Mouse (Mus musculus): ENCODE data around the gene Vwa2. TPM values are rescaled to one million over a fixed set of nuclear protein-coding genes. Genes with fewer than 3 reads are reported as not detected.

The Vwa2 gene
- 18.1 and 18.8 TPM in 2 replicates for polyA plus RNA-seq (2015; fragmentation: Nextera tagmentation; extraction: Ambion mirVana)

- Histone ChIP-seq H3K27me3 (peaks cover 80% of the 10 kb centered on the region), H3K9ac (peak within 1 kb of the TSS; percentile 52), H3K27ac (no peak within 1 kb of the TSS), H3K9me3 (replicated peaks) (no peaks in the 10 kb centered on the region), H3K4me2 (peak within 1 kb of the TSS; percentile 96), H3K4me3 (replicated peaks) (peak within 1 kb of the TSS; percentile 57), H3K36me3 (no peaks in the 10 kb centered on the region), H3K4me1 (peaks cover 47% of the 10 kb centered on the region)
- peak; percentile 53; the same call in 1 of the 2 replicates for ATAC-seq (replicated peaks; ENCODE audit: low FRiP score)
- 2% methylated on average over 71 of the region's 71 CpGs for WGBS
Observed at GRCm38 (mm10) chr19:56873816-56874600, at the start of gene Vwa2. TSS of gene Vwa2 (plus strand) at chr19:56874249.

- Histone ChIP-seq H3K27ac (no peak within 1 kb of the TSS), H3K4me1 (peaks cover 13% of the 10 kb centered on the region), H3K9ac (no peak within 1 kb of the TSS), H3K4me2 (peak within 1 kb of the TSS; percentile 51), H3K4me3 (replicated peaks) (peak within 1 kb of the TSS; percentile 20), H3K27me3 (peaks cover 13% of the 10 kb centered on the region), H3K36me3 (no peaks in the 10 kb centered on the region), H3K9me3 (replicated peaks) (no peaks in the 10 kb centered on the region)
- WGBS: 54% methylated on average over 44 of the region's 44 CpGs
- no peak for ATAC-seq (replicated peaks; ENCODE audit: low FRiP score)
Observed at GRCm38 (mm10) chr19:56826047-56826631, 47.9 kb upstream of the Vwa2 start, which contains the start of gene Tdrd1. TSS of gene Tdrd1 (plus strand) at chr19:56826209.

- Histone ChIP-seq H3K36me3 (no peaks in the 10 kb centered on the region), H3K4me3 (replicated peaks) (no peak overlapping the region), H3K9ac (no peak overlapping the region), H3K9me3 (replicated peaks) (no peaks in the 10 kb centered on the region), H3K27ac (no peak overlapping the region), H3K27me3 (peaks cover 9% of the 10 kb centered on the region), H3K4me2 (no peak overlapping the region), H3K4me1 (peaks cover 6% of the 10 kb centered on the region; the same call in 1 of the 2 replicates)
- no peak for ATAC-seq (replicated peaks; ENCODE audit: low FRiP score)
- WGBS: 66% methylated on average over 11 of the region's 11 CpGs
Observed at GRCm38 (mm10) chr19:56828305-56828704, 45.7 kb upstream of the Vwa2 start.

GRCm38 (mm10) chr19:56829267-56829666 lies 44.8 kb upstream of the Vwa2 start:
- WGBS: 82% methylated on average over 9 of the region's 9 CpGs
- H3K4me2 ChIP-seq: no peak overlapping the region
- no peaks in the 10 kb centered on the region for H3K36me3 ChIP-seq
- no peak for ATAC-seq (replicated peaks; ENCODE audit: low FRiP score)
- H3K27me3 ChIP-seq: 0 out of 2 replicates have a peak, but pooled peaks cover 3% of the 10 kb centered on the region
- H3K9me3 ChIP-seq (replicated peaks): no peaks in the 10 kb centered on the region
- H3K4me3 ChIP-seq (replicated peaks): no peak overlapping the region
- no peak overlapping the region for H3K27ac ChIP-seq
- H3K4me1 ChIP-seq: peaks cover 6% of the 10 kb centered on the region; the same call in 1 of the 2 replicates
- no peak overlapping the region for H3K9ac ChIP-seq

- Histone ChIP-seq H3K4me2 (no peak overlapping the region), H3K4me1 (peaks cover 6% of the 10 kb centered on the region; the same call in 1 of the 2 replicates), H3K9ac (no peak overlapping the region), H3K36me3 (no peaks in the 10 kb centered on the region), H3K9me3 (replicated peaks) (no peaks in the 10 kb centered on the region), H3K27me3 (0 out of 2 replicates have a peak, but pooled peaks cover 3% of the 10 kb centered on the region), H3K27ac (no peak overlapping the region), H3K4me3 (replicated peaks) (no peak overlapping the region)
- WGBS: 91% methylated on average over 4 of the region's 4 CpGs
- ATAC-seq (replicated peaks; ENCODE audit: low FRiP score): no peak
Observed at GRCm38 (mm10) chr19:56830163-56830562, 43.9 kb upstream of the Vwa2 start.

GRCm38 (mm10) chr19:56835340-56835739 lies 38.7 kb upstream of the Vwa2 start:
- no peak overlapping the region for H3K4me2 ChIP-seq
- no peaks in the 10 kb centered on the region for H3K36me3 ChIP-seq
- H3K4me3 ChIP-seq (replicated peaks): no peak overlapping the region
- no peak overlapping the region for H3K9ac ChIP-seq
- no peaks in the 10 kb centered on the region for H3K9me3 ChIP-seq (replicated peaks)
- no peaks in the 10 kb centered on the region for H3K27me3 ChIP-seq
- peak overlapping the region; percentile 2; the same call in 1 of the 2 replicates for H3K27ac ChIP-seq
- ATAC-seq (replicated peaks; ENCODE audit: low FRiP score): no peak
- H3K4me1 ChIP-seq: no peaks in the 10 kb centered on the region; the same call in 1 of the 2 replicates
- 56% methylated on average over 9 of the region's 9 CpGs for WGBS

GRCm38 (mm10) chr19:56838942-56839706 lies 34.9 kb upstream of the Vwa2 start:
- no peak for ATAC-seq (replicated peaks; ENCODE audit: low FRiP score)
- Histone ChIP-seq H3K4me2 (no peak overlapping the region), H3K9ac (no peak overlapping the region), H3K4me1 (no peaks in the 10 kb centered on the region; the same call in 1 of the 2 replicates), H3K9me3 (replicated peaks) (no peaks in the 10 kb centered on the region), H3K27me3 (no peaks in the 10 kb centered on the region), H3K4me3 (replicated peaks) (no peak overlapping the region), H3K27ac (no peak overlapping the region), H3K36me3 (no peaks in the 10 kb centered on the region)
- WGBS: 76% methylated on average over 17 of the region's 17 CpGs

GRCm38 (mm10) chr19:56842974-56843373 lies 31.1 kb upstream of the Vwa2 start:
- Histone ChIP-seq H3K36me3 (no peaks in the 10 kb centered on the region), H3K27me3 (no peaks in the 10 kb centered on the region), H3K4me1 (no peaks in the 10 kb centered on the region), H3K4me2 (no peak overlapping the region), H3K27ac (no peak overlapping the region), H3K9ac (no peak overlapping the region), H3K9me3 (replicated peaks) (0 out of 2 replicates have a peak, but pooled peaks cover 5% of the 10 kb centered on the region), H3K4me3 (replicated peaks) (no peak overlapping the region)
- ATAC-seq (replicated peaks; ENCODE audit: low FRiP score): no peak
- 81% methylated on average over 12 of the region's 12 CpGs for WGBS

- Histone ChIP-seq H3K9me3 (replicated peaks) (no peaks in the 10 kb centered on the region), H3K4me2 (no peak overlapping the region), H3K36me3 (no peaks in the 10 kb centered on the region), H3K27ac (no peak overlapping the region), H3K27me3 (no peaks in the 10 kb centered on the region), H3K4me1 (no peaks in the 10 kb centered on the region), H3K4me3 (replicated peaks) (no peak overlapping the region), H3K9ac (no peak overlapping the region)
- no peak for ATAC-seq (replicated peaks; ENCODE audit: low FRiP score)
Observed at GRCm38 (mm10) chr19:56852590-56852989, 21.5 kb upstream of the Vwa2 start.

- H3K27me3 ChIP-seq: no peaks in the 10 kb centered on the region
- 34% methylated on average over 5 of the region's 5 CpGs for WGBS
- no peaks in the 10 kb centered on the region for H3K36me3 ChIP-seq
- H3K9ac ChIP-seq: no peak overlapping the region
- no peak for ATAC-seq (replicated peaks; ENCODE audit: low FRiP score)
- no peak overlapping the region for H3K4me3 ChIP-seq (replicated peaks)
- H3K27ac ChIP-seq: no peak overlapping the region
- no peak overlapping the region for H3K4me2 ChIP-seq
- 0 out of 2 replicates have a peak, but pooled peaks cover 3% of the 10 kb centered on the region for H3K4me1 ChIP-seq
- no peaks in the 10 kb centered on the region for H3K9me3 ChIP-seq (replicated peaks)
Observed at GRCm38 (mm10) chr19:56856455-56856854, 17.6 kb upstream of the Vwa2 start.

- H3K9ac ChIP-seq: no peak overlapping the region
- no peak overlapping the region for H3K27ac ChIP-seq
- no peak for ATAC-seq (replicated peaks; ENCODE audit: low FRiP score)
- H3K4me2 ChIP-seq: no peak overlapping the region
- peaks cover 13% of the 10 kb centered on the region for H3K4me1 ChIP-seq
- WGBS: 70% methylated on average over 4 of the region's 4 CpGs
- H3K4me3 ChIP-seq (replicated peaks): no peak overlapping the region
- H3K36me3 ChIP-seq: no peaks in the 10 kb centered on the region
- H3K27me3 ChIP-seq: peaks cover 30% of the 10 kb centered on the region
- H3K9me3 ChIP-seq (replicated peaks): no peaks in the 10 kb centered on the region
Observed at GRCm38 (mm10) chr19:56867701-56868100, 6.3 kb upstream of the Vwa2 start.
